ENCODE assay signal across 9 mouse cellular contexts in genomic region chr7:62230713-62231112, GRCm38 (mm10).
DNase-seq lines count a peak whose midpoint lies in the region; ATAC-seq and TF ChIP-seq lines count a peak whose summit lies in the region.
"Had no signal": no experiment of that assay in that cellular context is flagged by ENCODE, and none has a peak within 500 bp of the region (broad histone marks: within the 10 kb centered on the region; RNA-seq: fewer than 3 reads in every experiment).

No protein-coding gene starts in this region.

- H3K9me3 ChIP-seq in heart, postnatal 0 days (replicated peaks; ENCODE audit: control insufficient read depth, low read length), result no peaks in the 10 kb centered on the region
- no peaks in the 10 kb centered on the region for H3K9me3 ChIP-seq in embryonic facial prominence, embryonic 11.5 days (replicated peaks; ENCODE audit: control insufficient read depth, low read length)
- H3K9me3 ChIP-seq in hindbrain, embryonic 15.5 days, result no peaks in the 10 kb centered on the region
- H3K9me3 ChIP-seq in midbrain, embryonic 15.5 days, result 0 out of 2 replicates have a peak, but pooled peaks cover 3% of the 10 kb centered on the region

- no peak overlapping the region for H3K27ac ChIP-seq in heart, postnatal 0 days (ENCODE audit: low read depth)
- H3K27ac ChIP-seq in embryonic facial prominence, embryonic 11.5 days (replicated peaks; ENCODE audit: low read depth, low read length), result peak overlapping the region; percentile 56
- H3K27ac ChIP-seq in hindbrain, embryonic 15.5 days (replicated peaks), result peak overlapping the region; percentile 67
- peak overlapping the region; percentile 43 for H3K27ac ChIP-seq in midbrain, embryonic 15.5 days

- peak overlapping the region; percentile 22 for H3K4me3 ChIP-seq in heart, postnatal 0 days (ENCODE audit: low read depth, low read length)
- no peak overlapping the region for H3K4me3 ChIP-seq in embryonic facial prominence, embryonic 11.5 days (ENCODE audit: low read depth, low read length)
- 0 out of 2 replicates have a peak overlapping the region, but pooled peaks have one; percentile 11 for H3K4me3 ChIP-seq in hindbrain, embryonic 15.5 days
- H3K4me3 ChIP-seq in midbrain, embryonic 15.5 days, result no peak overlapping the region

- no peaks in the 10 kb centered on the region for H3K4me1 ChIP-seq in heart, postnatal 0 days (ENCODE audit: control insufficient read depth, insufficient read depth)
- no peaks in the 10 kb centered on the region for H3K4me1 ChIP-seq in embryonic facial prominence, embryonic 11.5 days (ENCODE audit: control insufficient read depth, insufficient read depth, low read length)
- H3K4me1 ChIP-seq in hindbrain, embryonic 15.5 days (replicated peaks), result peaks cover 11% of the 10 kb centered on the region
- H3K4me1 ChIP-seq in midbrain, embryonic 15.5 days, result peaks cover 12% of the 10 kb centered on the region; the same call in 1 of the 2 replicates

- peak overlapping the region; percentile 53 for H3K4me2 ChIP-seq in heart, postnatal 0 days (ENCODE audit: low read depth, low read length)
- H3K4me2 ChIP-seq in embryonic facial prominence, embryonic 11.5 days (ENCODE audit: low read depth, low read length), result peak overlapping the region; percentile 13; the same call in 1 of the 2 replicates
- H3K4me2 ChIP-seq in hindbrain, embryonic 15.5 days, result peak overlapping the region; percentile 44
- peak overlapping the region; percentile 31; the same call in 1 of the 2 replicates for H3K4me2 ChIP-seq in midbrain, embryonic 15.5 days

- TF ChIP-seq CTCF in heart, postnatal 0 days (IDR thresholded peaks at IDR 0.05; ENCODE audit: low read depth), result no peak

- no peak overlapping the region for H3K9ac ChIP-seq in heart, postnatal 0 days (replicated peaks; ENCODE audit: low read depth, low read length)
- no peak overlapping the region for H3K9ac ChIP-seq in embryonic facial prominence, embryonic 11.5 days (replicated peaks; ENCODE audit: low read length)
- no peak overlapping the region for H3K9ac ChIP-seq in hindbrain, embryonic 15.5 days
- H3K9ac ChIP-seq in midbrain, embryonic 15.5 days, result no peak overlapping the region

- no peaks in the 10 kb centered on the region for H3K27me3 ChIP-seq in heart, postnatal 0 days (ENCODE audit: control insufficient read depth, insufficient read depth, low read length)
- no peaks in the 10 kb centered on the region for H3K27me3 ChIP-seq in embryonic facial prominence, embryonic 11.5 days (ENCODE audit: control insufficient read depth, insufficient read depth, low read length)
- H3K27me3 ChIP-seq in hindbrain, embryonic 15.5 days, result no peaks in the 10 kb centered on the region
- H3K27me3 ChIP-seq in midbrain, embryonic 15.5 days (replicated peaks), result no peaks in the 10 kb centered on the region
- H3K27me3 ChIP-seq: CH12.LX had no signal

- no peak for ATAC-seq in heart, postnatal 0 days (ENCODE audit: insufficient read depth, low read depth)
- ATAC-seq in embryonic facial prominence, embryonic 11.5 days (replicated peaks; ENCODE audit: insufficient number of reproducible peaks, low FRiP score, low TSS enrichment, low read depth), result peak; percentile 56
- peak; percentile 32 for ATAC-seq in hindbrain, embryonic 15.5 days (ENCODE audit: low FRiP score, low read depth)
- ATAC-seq in midbrain, embryonic 15.5 days (replicated peaks), result peak; percentile 46
- no peak for ATAC-seq in CD4-positive, CD25-positive, alpha-beta regulatory T cell, adult 4 months

- WGBS in heart, postnatal 0 days, result 2% methylated on average over 2 of the region's 2 CpGs
- WGBS in embryonic facial prominence, embryonic 11.5 days, result 14% methylated on average over 2 of the region's 2 CpGs
- 15% methylated on average over 2 of the region's 2 CpGs for WGBS in hindbrain, embryonic 15.5 days
- WGBS in midbrain, embryonic 15.5 days, result 13% methylated on average over 2 of the region's 2 CpGs

- no peaks in the 10 kb centered on the region for H3K36me3 ChIP-seq in heart, postnatal 0 days (replicated peaks; ENCODE audit: control insufficient read depth, insufficient read depth, low read length)
- no peaks in the 10 kb centered on the region for H3K36me3 ChIP-seq in embryonic facial prominence, embryonic 11.5 days (replicated peaks; ENCODE audit: control insufficient read depth, insufficient read depth, low read depth, low read length)
- no peaks in the 10 kb centered on the region for H3K36me3 ChIP-seq in hindbrain, embryonic 15.5 days
- H3K36me3 ChIP-seq in midbrain, embryonic 15.5 days (replicated peaks), result no peaks in the 10 kb centered on the region

- DNase-seq in heart, postnatal 0 days (ENCODE audit: low spot score), result no peak
- no peak for DNase-seq in heart, adult 9 months (ENCODE audit: low spot score in 2 of 2)
- no peak for DNase-seq in embryonic facial prominence, embryonic 11.5 days (ENCODE audit: low spot score)
- DNase-seq in adrenal gland, postnatal 4 days (ENCODE audit: low spot score in 2 of 2), result no peak
- DNase-seq in cerebellum, adult 9-10 months, result no peak

- TF ChIP-seq EP300 in heart, postnatal 0 days (IDR thresholded peaks at IDR 0.05; ENCODE audit: low read depth), result no peak

Comparison
In these comparisons a context has a peak if more than half of its experiments do, and no peak if none do; other contexts are left out.
1. ATAC-seq: peak in embryonic facial prominence, embryonic 11.5 days (single experiment), hindbrain, embryonic 15.5 days (single experiment) and midbrain, embryonic 15.5 days (single experiment); none in heart, postnatal 0 days (single experiment) and CD4-positive, CD25-positive, alpha-beta regulatory T cell, adult 4 months (single experiment).
2. H3K4me3 ChIP-seq: peak in heart, postnatal 0 days (single experiment) and hindbrain, embryonic 15.5 days (single experiment); none in embryonic facial prominence, embryonic 11.5 days (single experiment) and midbrain, embryonic 15.5 days (single experiment).
3. Peak in every context shown above with its lines, with median percentiles within 50 percentile points of each other: H3K4me2 ChIP-seq.